In genomic region chr1:89816487-89817206, GRCm38 (mm10) we compare ENCODE assay signal across 12 mouse cellular contexts.
DNase-seq lines count a peak whose midpoint lies in the region; ATAC-seq and TF ChIP-seq lines count a peak whose summit lies in the region.
"Had no signal": no experiment of that assay in that cellular context is flagged by ENCODE, and none has a peak within 500 bp of the region (broad histone marks: within the 10 kb centered on the region; RNA-seq: fewer than 3 reads in every experiment).

No protein-coding gene starts in this region.

- no peaks in the 10 kb centered on the region for H3K36me3 ChIP-seq in forebrain, embryonic 14.5 days (ENCODE audit: control insufficient read depth, insufficient read depth, low read length)
- no peaks in the 10 kb centered on the region for H3K36me3 ChIP-seq in forebrain, embryonic 13.5 days (ENCODE audit: poor library complexity, severe bottlenecking)
- H3K36me3 ChIP-seq in hindbrain, postnatal 0 days (ENCODE audit: insufficient read depth, low read length) = no peaks in the 10 kb centered on the region
- H3K36me3 ChIP-seq in neural tube, embryonic 12.5 days = no peaks in the 10 kb centered on the region
- H3K36me3 ChIP-seq: embryonic facial prominence, embryonic 15.5 days had no signal

- 49% methylated on average over 14 of the region's 14 CpGs for WGBS in forebrain, embryonic 14.5 days
- WGBS in forebrain, embryonic 13.5 days = 44% methylated on average over 14 of the region's 14 CpGs
- 46% methylated on average over 14 of the region's 14 CpGs for WGBS in hindbrain, postnatal 0 days
- WGBS in neural tube, embryonic 12.5 days = 16% methylated on average over 14 of the region's 14 CpGs

- H3K4me2 ChIP-seq in forebrain, embryonic 14.5 days (ENCODE audit: low read length) = no peak overlapping the region
- no peak overlapping the region for H3K4me2 ChIP-seq in forebrain, embryonic 13.5 days
- no peak overlapping the region for H3K4me2 ChIP-seq in hindbrain, postnatal 0 days (ENCODE audit: low read depth, low read length)
- no peak overlapping the region; the same call in 1 of the 2 replicates for H3K4me2 ChIP-seq in neural tube, embryonic 12.5 days (replicated peaks)
- H3K4me2 ChIP-seq: embryonic facial prominence, embryonic 15.5 days had no signal

- no peak for ATAC-seq in forebrain, embryonic 14.5 days
- ATAC-seq in forebrain, embryonic 13.5 days = no peak; the same call in 1 of the 2 replicates
- peak; percentile 55; the same call in 1 of the 2 replicates for ATAC-seq in hindbrain, postnatal 0 days
- ATAC-seq in neural tube, embryonic 12.5 days (ENCODE audit: low FRiP score, low read depth) = 0 out of 2 replicates have a peak, but pooled peaks have one; percentile 29
- no peak for ATAC-seq in frontal cortex, adult (ENCODE audit: low TSS enrichment)

- no peaks in the 10 kb centered on the region for H3K9me3 ChIP-seq in forebrain, embryonic 14.5 days (replicated peaks; ENCODE audit: control insufficient read depth, low read length)
- H3K9me3 ChIP-seq in forebrain, embryonic 13.5 days (replicated peaks) = no peaks in the 10 kb centered on the region
- no peaks in the 10 kb centered on the region for H3K9me3 ChIP-seq in hindbrain, postnatal 0 days (ENCODE audit: low read length)
- H3K9me3 ChIP-seq in neural tube, embryonic 12.5 days = no peaks in the 10 kb centered on the region
- H3K9me3 ChIP-seq: embryonic facial prominence, embryonic 15.5 days had no signal

- peak; percentile 35 for DNase-seq in forebrain, embryonic 14.5 days (ENCODE audit: low spot score)
- peak; percentile 21 for DNase-seq in hindbrain, postnatal 0 days (ENCODE audit: low spot score)
- DNase-seq in kidney, postnatal 36 days = peak; percentile 35 to 64
- no peak for DNase-seq in lung, postnatal 14 days
- DNase-seq in spleen, postnatal 14 days (ENCODE audit: low spot score in 2 of 2) = no peak
- DNase-seq: gastrocnemius, postnatal 36 days; heart, postnatal 4 days had no signal

- H3K27ac ChIP-seq in forebrain, embryonic 14.5 days (ENCODE audit: low read depth, low read length) = no peak overlapping the region
- H3K27ac ChIP-seq in forebrain, embryonic 13.5 days = no peak overlapping the region
- no peak overlapping the region for H3K27ac ChIP-seq in hindbrain, postnatal 0 days
- no peak overlapping the region for H3K27ac ChIP-seq in neural tube, embryonic 12.5 days
- H3K27ac ChIP-seq: embryonic facial prominence, embryonic 15.5 days; liver, embryonic 14.5 days had no signal

- H3K4me3 ChIP-seq in forebrain, embryonic 14.5 days (ENCODE audit: low read depth, low read length) = no peak overlapping the region
- H3K4me3 ChIP-seq in forebrain, embryonic 13.5 days = no peak overlapping the region
- no peak overlapping the region for H3K4me3 ChIP-seq in hindbrain, postnatal 0 days (ENCODE audit: low read length)
- H3K4me3 ChIP-seq in neural tube, embryonic 12.5 days = no peak overlapping the region
- H3K4me3 ChIP-seq: embryonic facial prominence, embryonic 15.5 days had no signal

- no peaks in the 10 kb centered on the region for H3K4me1 ChIP-seq in forebrain, embryonic 14.5 days (ENCODE audit: control insufficient read depth, insufficient read depth, low read length)
- peaks cover 13% of the 10 kb centered on the region for H3K4me1 ChIP-seq in forebrain, embryonic 13.5 days
- H3K4me1 ChIP-seq in hindbrain, postnatal 0 days (ENCODE audit: insufficient read depth, low read length) = no peaks in the 10 kb centered on the region
- H3K4me1 ChIP-seq in neural tube, embryonic 12.5 days = peaks cover 23% of the 10 kb centered on the region

- no peaks in the 10 kb centered on the region for H3K27me3 ChIP-seq in forebrain, embryonic 14.5 days (replicated peaks; ENCODE audit: control insufficient read depth, insufficient read depth, low read length)
- H3K27me3 ChIP-seq in forebrain, embryonic 13.5 days = no peaks in the 10 kb centered on the region
- H3K27me3 ChIP-seq in hindbrain, postnatal 0 days (ENCODE audit: insufficient read depth, low read length) = no peaks in the 10 kb centered on the region
- H3K27me3 ChIP-seq in neural tube, embryonic 12.5 days (replicated peaks) = no peaks in the 10 kb centered on the region
- H3K27me3 ChIP-seq: embryonic facial prominence, embryonic 15.5 days had no signal

- H3K9ac ChIP-seq in forebrain, embryonic 14.5 days (ENCODE audit: low read length) = no peak overlapping the region
- H3K9ac ChIP-seq in forebrain, embryonic 13.5 days = no peak overlapping the region
- H3K9ac ChIP-seq in hindbrain, postnatal 0 days (replicated peaks; ENCODE audit: low read length) = no peak overlapping the region
- no peak overlapping the region for H3K9ac ChIP-seq in neural tube, embryonic 12.5 days
- H3K9ac ChIP-seq: embryonic facial prominence, embryonic 15.5 days; liver, embryonic 14.5 days had no signal

- no peak for TF ChIP-seq CTCF in hindbrain, postnatal 0 days (IDR thresholded peaks at IDR 0.05; ENCODE audit: low read depth)

Comparison
In these comparisons a context has a peak if more than half of its experiments do, and no peak if none do; other contexts are left out.
1. ATAC-seq: peak in hindbrain, postnatal 0 days (single experiment) and neural tube, embryonic 12.5 days (single experiment); none in forebrain, embryonic 14.5 days (single experiment), forebrain, embryonic 13.5 days (single experiment) and frontal cortex, adult (single experiment).
2. DNase-seq: peak in forebrain, embryonic 14.5 days (single experiment), hindbrain, postnatal 0 days (single experiment) and kidney, postnatal 36 days (2 of 2); none in lung, postnatal 14 days (single experiment) and spleen, postnatal 14 days (0 of 2).